Mouse (Mus musculus) small intestine, adult 2 months (tissue): ENCODE measurements at regions not wholly inside any gene's neighbourhood (a gene's known extent, or its start where the extent isn't known, plus 50 kb on each side); places are given as distances from the start of the nearest gene placed in this dataset.

Experiments used
- H3K27ac ChIP-seq: fragments of 200-500 bp; 2 replicates; pipeline ENCODE4 v1.5.1; 2012; ENCODE audit warnings: low read depth, low read length, control low read depth, inconsistent platforms; ENCODE audit not compliant: insufficient read depth
- H3K27me3 ChIP-seq: fragments of 200-500 bp; 2 replicates; pipeline ENCODE4 v1.6.1; 2012; ENCODE audit warnings: mild to moderate bottlenecking, moderate library complexity, low read length, inconsistent platforms; ENCODE audit not compliant: control insufficient read depth, insufficient read depth
- H3K36me3 ChIP-seq: fragments of 200-500 bp; 2 replicates; pipeline ENCODE4 v1.6.1; 2012; ENCODE audit warnings: mild to moderate bottlenecking, low read length, control low read depth, inconsistent platforms; ENCODE audit not compliant: control insufficient read depth, insufficient read depth
- H3K4me1 ChIP-seq: fragments of 200-500 bp; 2 replicates; pipeline ENCODE4 v1.6.1; 2012; ENCODE audit warnings: low read length, inconsistent platforms, mixed read lengths; ENCODE audit not compliant: control insufficient read depth, insufficient read depth, insufficient read length
- H3K4me3 ChIP-seq: fragments of 200-500 bp; 2 replicates; pipeline ENCODE4 v1.5.1; 2012; ENCODE audit warnings: low read depth, mild to moderate bottlenecking, control low read depth, inconsistent platforms, low read length, moderate library complexity
- CTCF ChIP-seq: fragments of 200-500 bp; IDR thresholded peaks from 2 replicates; pipeline ENCODE4 v1.5.1; 2012; ENCODE audit warnings: low read depth, mild to moderate bottlenecking, control low read depth, inconsistent platforms, low read length, moderate library complexity, mixed read lengths; ENCODE audit not compliant: insufficient replicate concordance, insufficient read length; ENCODE audit errors: extremely low read depth
- POLR2A ChIP-seq: fragments of 200-500 bp; IDR thresholded peaks from 2 replicates; pipeline ENCODE4 v1.6.1; 2012; ENCODE audit warnings: low read depth, mild to moderate bottlenecking, control low read depth, inconsistent platforms, low read length, moderate library complexity
- WGBS: fragments of 180-500 bp; shearing (Covaris S2); methylation state at CpG from one replicate; pipeline ENCODE4 v1.1.7; 2018; 5-methylcytosine and 5-hydroxymethylcytosine counted together

GRCm38 (mm10) chr8:88010566-88010965 lies 51.2 kb upstream of the Zfp423 start:
- Histone ChIP-seq H3K4me3 (no peak overlapping the region), H3K4me1 (no peaks in the 10 kb centered on the region), H3K27ac (no peak overlapping the region), H3K36me3 (no peaks in the 10 kb centered on the region), H3K27me3 (no peaks in the 10 kb centered on the region)
- TF ChIP-seq CTCF = no peak
- TF ChIP-seq POLR2A = no peak
- WGBS = 37% methylated on average over 3 of the region's 3 CpGs

GRCm38 (mm10) chr8:88009878-88010277 lies 50.5 kb upstream of the Zfp423 start:
- TF ChIP-seq POLR2A (no peak), CTCF (no peak)
- H3K4me3 ChIP-seq = no peak overlapping the region
- no peak overlapping the region for H3K27ac ChIP-seq
- H3K27me3 ChIP-seq = no peaks in the 10 kb centered on the region
- H3K4me1 ChIP-seq = no peaks in the 10 kb centered on the region
- 52% methylated on average over 3 of the region's 3 CpGs for WGBS
- no peaks in the 10 kb centered on the region for H3K36me3 ChIP-seq
